Mouse (Mus musculus): ENCODE results near the gene Tff1. TPM values are rescaled to one million over a fixed set of nuclear protein-coding genes. Genes with fewer than 3 reads are reported as not detected.

Gene Tff1
- not detected for polyA plus RNA-seq (2017; shearing (Covaris generic))

DNA sequence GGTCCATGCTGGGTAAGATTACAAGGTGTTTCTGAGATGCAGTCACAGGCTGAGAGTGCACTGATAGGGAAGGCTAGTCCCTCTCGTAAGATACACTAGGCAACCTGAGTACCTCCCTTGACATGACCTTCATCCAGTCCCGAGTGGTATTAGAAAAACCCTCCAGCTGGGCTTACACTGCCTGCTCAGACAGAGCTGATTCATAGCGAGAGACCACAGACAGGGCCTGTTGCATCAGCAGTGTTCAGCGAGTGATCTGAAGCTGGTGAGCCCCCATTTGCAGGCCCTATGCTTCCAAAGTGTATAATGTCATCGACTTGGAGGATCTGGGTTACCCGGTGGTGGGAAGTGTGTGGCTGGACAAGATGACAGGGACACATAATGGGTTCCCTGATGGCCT lies at the start of gene Tff1:
TSS of gene Tff1 (minus strand) at position 151 of the 400 bp plus-strand sequence.

DNA sequence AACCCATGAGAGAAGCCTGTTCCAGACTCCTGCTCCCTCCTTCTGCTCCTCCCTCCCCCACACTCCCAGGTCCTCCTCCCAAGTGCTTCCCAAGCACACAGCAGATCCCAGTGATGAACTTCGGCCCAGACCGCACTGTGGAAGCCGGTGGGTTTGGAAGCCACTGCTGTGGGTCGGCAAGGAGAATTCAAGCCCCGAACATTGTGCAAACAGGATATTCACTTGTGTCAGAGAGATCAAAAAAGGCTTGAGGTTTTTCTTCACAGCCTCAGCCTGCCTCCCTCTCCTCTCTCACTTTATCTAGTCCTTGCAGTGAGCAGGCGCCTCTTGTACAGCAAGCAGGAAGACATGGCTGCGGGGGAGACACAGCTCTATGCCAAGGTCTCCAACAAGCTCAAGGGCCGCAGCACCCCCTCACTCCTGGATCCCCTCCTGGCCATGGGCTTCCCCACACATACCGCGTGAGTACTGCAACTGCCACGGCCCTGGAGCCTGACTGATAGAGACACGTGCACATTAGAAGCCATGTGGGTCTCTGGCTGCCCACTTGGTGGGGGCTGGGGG lies 42.8 kb upstream of the Tff1 start, which contains the start of gene Ubash3a:
TSS of gene Ubash3a (plus strand) at position 103 of the 564 bp plus-strand sequence.

DNA sequence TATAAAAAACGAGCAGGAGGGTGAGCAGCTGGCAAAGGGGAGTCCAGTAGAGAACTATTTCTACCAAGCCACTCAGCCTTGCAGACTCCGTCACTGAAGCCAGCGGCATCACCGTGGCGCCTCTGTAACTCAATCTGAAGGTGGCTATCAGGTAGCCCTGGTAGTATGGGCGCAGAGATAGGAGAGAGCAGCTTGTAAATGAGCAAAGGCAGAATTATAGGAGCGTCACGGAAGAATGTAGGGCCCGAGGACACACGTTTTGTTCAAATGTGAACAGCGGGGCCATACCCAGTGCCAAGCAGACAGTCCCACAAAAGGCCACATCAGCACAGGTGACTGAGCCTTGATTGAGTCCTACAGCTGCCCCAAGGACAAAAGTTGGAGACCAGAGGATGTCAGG lies 33.8 kb upstream of the Tff1 start, which contains the start of gene Tmprss3:
TSS of gene Tmprss3 (minus strand) at position 101 of the 400 bp plus-strand sequence.

DNA sequence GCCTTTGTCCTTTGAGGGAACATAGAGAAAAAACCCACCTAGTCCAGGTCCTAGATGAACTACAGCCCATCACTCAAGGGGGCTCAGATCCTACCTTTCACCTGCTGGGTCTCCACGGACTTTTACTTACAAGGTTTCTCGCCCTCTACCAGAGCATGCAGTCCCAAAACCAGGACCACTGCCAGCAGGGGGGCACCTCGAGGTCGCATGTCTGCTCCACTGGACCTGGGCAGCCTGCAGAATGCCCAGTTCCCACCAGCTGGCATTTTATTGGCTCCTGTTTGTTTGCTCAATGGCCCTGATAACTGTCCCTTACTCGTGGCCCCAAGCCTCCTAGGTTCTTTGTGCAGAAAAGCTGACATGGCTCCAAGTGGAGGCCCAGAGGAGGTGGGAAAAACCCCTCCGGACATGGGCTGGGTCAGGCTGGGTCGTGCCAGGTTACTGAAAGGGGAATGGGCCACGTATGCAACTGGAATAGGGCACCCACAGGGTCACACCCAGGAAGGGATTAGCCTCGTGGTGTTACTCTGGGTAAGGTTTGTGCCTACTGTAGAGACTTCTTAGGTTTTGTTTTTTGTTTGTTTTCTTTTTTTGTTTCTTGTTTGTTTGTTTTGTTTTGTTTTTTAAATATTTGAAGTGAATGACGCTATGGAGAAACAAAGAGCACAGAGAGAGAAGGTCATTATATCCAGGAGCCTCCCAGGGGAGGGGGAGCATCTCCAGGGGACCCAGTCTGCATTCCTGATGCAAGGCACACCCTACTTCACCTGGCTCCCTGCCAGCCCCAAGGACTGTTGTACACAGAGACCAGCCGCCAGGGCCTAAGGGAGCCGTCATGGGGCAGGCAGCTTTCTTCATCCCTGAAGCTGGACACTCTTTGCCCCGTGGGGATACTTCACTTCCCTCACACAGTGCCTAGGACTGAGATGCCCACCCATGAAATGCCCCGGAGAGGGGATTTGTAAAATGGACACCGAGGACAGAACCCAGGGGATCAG lies 20.7 kb downstream of the Tff1 start, which contains the start of gene Tff2:
TSS of gene Tff2 (minus strand) at position 243 of the 998 bp plus-strand sequence.

DNA sequence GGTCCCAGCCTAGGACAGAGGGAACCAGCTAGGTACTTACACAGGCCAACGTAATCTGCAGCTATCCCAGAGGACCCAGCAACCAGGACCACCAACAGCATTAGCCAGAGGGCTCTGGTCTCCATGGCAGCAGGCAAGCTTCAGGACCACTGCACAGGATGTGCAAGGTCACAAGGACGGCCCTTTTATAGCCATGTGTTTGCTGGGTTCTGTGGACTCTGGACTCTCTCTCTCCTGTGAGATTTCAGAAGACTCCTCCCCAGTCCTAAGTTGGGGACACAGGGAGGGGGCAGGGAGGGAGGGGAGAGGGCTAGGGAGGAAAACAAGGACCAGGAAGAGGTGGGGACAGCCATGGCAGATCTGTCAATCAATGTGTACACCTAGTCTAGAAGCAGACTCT lies 35.6 kb downstream of the Tff1 start, which contains the start of gene Tff3:
TSS of gene Tff3 (minus strand) at position 195 of the 400 bp plus-strand sequence.

Other genes with a start within 250 kb of the Tff1 start
- gene Umodl1, start 210.6 kb downstream of the Tff1 start, polyA plus RNA-seq (2017; shearing (Covaris generic)) = not detected
- 26.9 TPM for gene Abcg1, start 107.6 kb downstream of the Tff1 start, polyA plus RNA-seq (2017; shearing (Covaris generic))
- gene Tff3, start 35.6 kb downstream of the Tff1 start, polyA plus RNA-seq (2017; shearing (Covaris generic)) = not detected
- gene Tff2, start 21.0 kb downstream of the Tff1 start, polyA plus RNA-seq (2017; shearing (Covaris generic)) = not detected
- gene Tmprss3, start 33.7 kb upstream of the Tff1 start, polyA plus RNA-seq (2017; shearing (Covaris generic)) = not detected
- 217 TPM for gene Ubash3a, start 42.6 kb upstream of the Tff1 start, polyA plus RNA-seq (2017; shearing (Covaris generic))
- 0.61 TPM for gene Rsph1, start 112.1 kb upstream of the Tff1 start, polyA plus RNA-seq (2017; shearing (Covaris generic))
- 54.9 TPM for gene Slc37a1, start 121.5 kb upstream of the Tff1 start, polyA plus RNA-seq (2017; shearing (Covaris generic))
- not detected for gene Pde9a, start 220.9 kb upstream of the Tff1 start, polyA plus RNA-seq (2017; shearing (Covaris generic))